Mouse (Mus musculus) spleen, adult 12 weeks (tissue): ENCODE measurements around the gene Rbms1.

Experiments
- DNase-seq: peaks from one replicate; pipeline ENCODE4 v3.0.0; 2022; ENCODE audit warnings: low spot score

Rbms1 gene

GRCm38 (mm10) chr2:60807341-60808195, 155.4 kb downstream of the Rbms1 start:
- no peak for DNase-seq

- DNase-seq: no peak
These were observed 158.2 kb downstream of the Rbms1 start for GRCm38 (mm10) chr2:60804763-60805162.

- DNase-seq: no peak
These were observed 159.6 kb downstream of the Rbms1 start for GRCm38 (mm10) chr2:60803377-60803776.

GRCm38 (mm10) chr2:60802828-60803227, 160.2 kb downstream of the Rbms1 start:
- no peak for DNase-seq

GRCm38 (mm10) chr2:60802191-60802590, 160.8 kb downstream of the Rbms1 start:
- no peak for DNase-seq

GRCm38 (mm10) chr2:60801571-60802155, 161.3 kb downstream of the Rbms1 start:
- DNase-seq: no peak

- DNase-seq: no peak
These were observed 162.0 kb downstream of the Rbms1 start for GRCm38 (mm10) chr2:60800921-60801558.

GRCm38 (mm10) chr2:60799816-60800215, 163.2 kb downstream of the Rbms1 start:
- DNase-seq: no peak

GRCm38 (mm10) chr2:60798767-60799529, 164.0 kb downstream of the Rbms1 start:
- no peak for DNase-seq

GRCm38 (mm10) chr2:60796969-60797669, 165.9 kb downstream of the Rbms1 start:
- DNase-seq: no peak

- no peak for DNase-seq
These were observed 166.4 kb downstream of the Rbms1 start for GRCm38 (mm10) chr2:60796616-60796968.

- DNase-seq: no peak
These were observed 167.1 kb downstream of the Rbms1 start for GRCm38 (mm10) chr2:60795861-60796260.

GRCm38 (mm10) chr2:60792506-60792905, 170.5 kb downstream of the Rbms1 start:
- DNase-seq: no peak

GRCm38 (mm10) chr2:60789126-60789525, 173.9 kb downstream of the Rbms1 start:
- DNase-seq: no peak

- DNase-seq: no peak
These were observed 174.7 kb downstream of the Rbms1 start for GRCm38 (mm10) chr2:60788173-60788908.

GRCm38 (mm10) chr2:60787088-60787487, 175.9 kb downstream of the Rbms1 start:
- no peak for DNase-seq

GRCm38 (mm10) chr2:60786289-60786688, 176.7 kb downstream of the Rbms1 start:
- no peak for DNase-seq

- DNase-seq: no peak
These were observed 188.5 kb downstream of the Rbms1 start for GRCm38 (mm10) chr2:60774501-60774900.

GRCm38 (mm10) chr2:60773592-60773991, 189.4 kb downstream of the Rbms1 start:
- DNase-seq: no peak

GRCm38 (mm10) chr2:60766420-60766819, 196.6 kb downstream of the Rbms1 start:
- no peak for DNase-seq

GRCm38 (mm10) chr2:60756218-60756617, 206.8 kb downstream of the Rbms1 start:
- DNase-seq: no peak
